Mouse (Mus musculus): ENCODE results near the gene Vmn1r234.

- no peak for TF ChIP-seq CTCF (IDR thresholded peaks at IDR 0.05; ENCODE audit: low read depth)
- TF ChIP-seq EP300 (optimal IDR thresholded peaks at IDR 0.05) = no peak
These were observed at the start of gene Vmn1r234 for GRCm38 (mm10) chr17:21225787-21226186.
